Mouse (Mus musculus): ENCODE results near the gene Srrm3. TPM values are rescaled to one million over a fixed set of nuclear protein-coding genes. Genes with fewer than 3 reads are reported as not detected.

Gene Srrm3
- polyA plus RNA-seq, 1 experiment from 2014 or later, result not detected

GRCm38 (mm10) chr5:135898995-135899394, 92.3 kb downstream of the Srrm3 start:
- H3K36me3 ChIP-seq, result no peaks in the 10 kb centered on the region
- H3K4me3 ChIP-seq, result no peak overlapping the region
- 47% methylated on average over 4 of the region's 4 CpGs for WGBS (ENCODE audit: insufficient replicate concordance)
- H3K9me3 ChIP-seq (replicated peaks), result no peaks in the 10 kb centered on the region
- no peak overlapping the region for H3K4me2 ChIP-seq
- no peak overlapping the region for H3K27ac ChIP-seq
- H3K4me1 ChIP-seq, result peaks cover 10% of the 10 kb centered on the region
- no peak for ATAC-seq
- H3K9ac ChIP-seq, result no peak overlapping the region
- no peaks in the 10 kb centered on the region for H3K27me3 ChIP-seq (replicated peaks)

- 53% methylated on average over 4 of the region's 4 CpGs for WGBS (ENCODE audit: insufficient replicate concordance)
Observed at GRCm38 (mm10) chr5:135899833-135900232, 93.1 kb downstream of the Srrm3 start.

GRCm38 (mm10) chr5:135900701-135901100, 94.0 kb downstream of the Srrm3 start:
- H3K4me2 ChIP-seq, result no peak overlapping the region
- H3K9ac ChIP-seq, result no peak overlapping the region
- peaks cover 4% of the 10 kb centered on the region; the same call in 1 of the 2 replicates for H3K36me3 ChIP-seq
- no peak overlapping the region for H3K4me3 ChIP-seq
- ATAC-seq, result no peak
- no peaks in the 10 kb centered on the region for H3K9me3 ChIP-seq (replicated peaks)
- H3K27ac ChIP-seq, result no peak overlapping the region
- peaks cover 21% of the 10 kb centered on the region for H3K4me1 ChIP-seq
- no peaks in the 10 kb centered on the region for H3K27me3 ChIP-seq (replicated peaks)
- 71% methylated on average over 3 of the region's 3 CpGs for WGBS (ENCODE audit: insufficient replicate concordance)

More at GRCm38 (mm10) chr5:135899833-135900232, 93.1 kb downstream of the Srrm3 start:
- Histone ChIP-seq H3K9me3 (replicated peaks) (no peaks in the 10 kb centered on the region), H3K4me2 (no peak overlapping the region), H3K4me1 (peaks cover 16% of the 10 kb centered on the region), H3K9ac (no peak overlapping the region), H3K36me3 (peaks cover 4% of the 10 kb centered on the region; the same call in 1 of the 2 replicates), H3K27ac (no peak overlapping the region), H3K27me3 (replicated peaks) (no peaks in the 10 kb centered on the region), H3K4me3 (no peak overlapping the region)
- ATAC-seq, result no peak

GRCm38 (mm10) chr5:135901354-135902095, 94.8 kb downstream of the Srrm3 start:
- H3K9ac ChIP-seq, result no peak overlapping the region
- H3K9me3 ChIP-seq (replicated peaks), result no peaks in the 10 kb centered on the region
- H3K4me3 ChIP-seq, result no peak overlapping the region
- no peak for ATAC-seq
- 47% methylated on average over 6 of the region's 6 CpGs for WGBS (ENCODE audit: insufficient replicate concordance)
- no peak overlapping the region for H3K27ac ChIP-seq
- H3K4me1 ChIP-seq, result peaks cover 27% of the 10 kb centered on the region
- peaks cover 6% of the 10 kb centered on the region for H3K36me3 ChIP-seq
- H3K4me2 ChIP-seq, result no peak overlapping the region
- H3K27me3 ChIP-seq (replicated peaks), result no peaks in the 10 kb centered on the region

- whole genome bisulfite sequencing (ENCODE audit: insufficient replicate concordance), result 35% methylated on average over 7 of the region's 7 CpGs
Observed at GRCm38 (mm10) chr5:135903058-135903457, 96.4 kb downstream of the Srrm3 start.

GRCm38 (mm10) chr5:135903551-135904151, 97.0 kb downstream of the Srrm3 start:
- no peak overlapping the region for H3K27ac ChIP-seq
- WGBS (ENCODE audit: insufficient replicate concordance), result 3% methylated on average over 30 of the region's 30 CpGs

More at GRCm38 (mm10) chr5:135903058-135903457, 96.4 kb downstream of the Srrm3 start:
- no peak for ATAC-seq
- Histone ChIP-seq H3K4me2 (peak overlapping the region; percentile 68), H3K4me1 (peaks cover 43% of the 10 kb centered on the region), H3K9me3 (replicated peaks) (no peaks in the 10 kb centered on the region), H3K27me3 (replicated peaks) (no peaks in the 10 kb centered on the region), H3K27ac (no peak overlapping the region), H3K4me3 (peak overlapping the region; percentile 32; the same call in 1 of the 2 replicates), H3K9ac (no peak overlapping the region), H3K36me3 (peaks cover 21% of the 10 kb centered on the region)

GRCm38 (mm10) chr5:135904259-135904658, 97.6 kb downstream of the Srrm3 start:
- no peak for ATAC-seq
- no peaks in the 10 kb centered on the region for H3K9me3 ChIP-seq (replicated peaks)
- H3K4me1 ChIP-seq, result peaks cover 52% of the 10 kb centered on the region
- no peak overlapping the region for H3K27ac ChIP-seq
- no peak overlapping the region for H3K9ac ChIP-seq
- H3K4me2 ChIP-seq, result peak overlapping the region; percentile 68
- H3K27me3 ChIP-seq (replicated peaks), result no peaks in the 10 kb centered on the region
- 63% methylated on average over 5 of the region's 5 CpGs for WGBS (ENCODE audit: insufficient replicate concordance)
- H3K4me3 ChIP-seq, result no peak overlapping the region
- H3K36me3 ChIP-seq, result peaks cover 32% of the 10 kb centered on the region

More at GRCm38 (mm10) chr5:135903551-135904151, 97.0 kb downstream of the Srrm3 start:
- Histone ChIP-seq H3K4me2 (peak overlapping the region; percentile 68), H3K4me3 (peak overlapping the region; percentile 32), H3K4me1 (peaks cover 47% of the 10 kb centered on the region), H3K36me3 (peaks cover 26% of the 10 kb centered on the region), H3K9ac (no peak overlapping the region), H3K9me3 (replicated peaks) (no peaks in the 10 kb centered on the region), H3K27me3 (replicated peaks) (no peaks in the 10 kb centered on the region)
- peak; percentile 83 for ATAC-seq

GRCm38 (mm10) chr5:135905320-135906225, 98.9 kb downstream of the Srrm3 start:
- H3K9ac ChIP-seq, result no peak overlapping the region
- peaks cover 45% of the 10 kb centered on the region for H3K36me3 ChIP-seq
- no peak for ATAC-seq
- H3K27me3 ChIP-seq (replicated peaks), result no peaks in the 10 kb centered on the region
- no peak overlapping the region for H3K27ac ChIP-seq
- no peaks in the 10 kb centered on the region for H3K9me3 ChIP-seq (replicated peaks)
- H3K4me3 ChIP-seq, result no peak overlapping the region
- H3K4me1 ChIP-seq, result peaks cover 64% of the 10 kb centered on the region
- H3K4me2 ChIP-seq, result no peak overlapping the region
- WGBS (ENCODE audit: insufficient replicate concordance), result 44% methylated on average over 8 of the region's 8 CpGs

GRCm38 (mm10) chr5:135906846-135907245, 100.2 kb downstream of the Srrm3 start:
- WGBS (ENCODE audit: insufficient replicate concordance), result 55% methylated on average over 4 of the region's 4 CpGs
- Histone ChIP-seq H3K27me3 (replicated peaks) (no peaks in the 10 kb centered on the region), H3K4me1 (peaks cover 65% of the 10 kb centered on the region), H3K4me3 (no peak overlapping the region), H3K36me3 (peaks cover 58% of the 10 kb centered on the region), H3K27ac (peak overlapping the region; percentile 37; the same call in 1 of the 2 replicates), H3K9me3 (replicated peaks) (no peaks in the 10 kb centered on the region), H3K4me2 (no peak overlapping the region), H3K9ac (no peak overlapping the region)
- ATAC-seq, result no peak

- H3K4me3 ChIP-seq, result no peak overlapping the region
- no peaks in the 10 kb centered on the region for H3K27me3 ChIP-seq (replicated peaks)
- WGBS (ENCODE audit: insufficient replicate concordance), result 68% methylated on average over 13 of the region's 13 CpGs
- H3K4me1 ChIP-seq, result peaks cover 68% of the 10 kb centered on the region
- ATAC-seq, result no peak
- H3K36me3 ChIP-seq, result peaks cover 62% of the 10 kb centered on the region
- H3K9ac ChIP-seq, result no peak overlapping the region
- peak overlapping the region; percentile 37; the same call in 1 of the 2 replicates for H3K27ac ChIP-seq
- H3K4me2 ChIP-seq, result no peak overlapping the region
- H3K9me3 ChIP-seq (replicated peaks), result no peaks in the 10 kb centered on the region
Observed at GRCm38 (mm10) chr5:135907256-135907655, 100.6 kb downstream of the Srrm3 start.

GRCm38 (mm10) chr5:135908185-135908584, 101.5 kb downstream of the Srrm3 start:
- Histone ChIP-seq H3K9ac (no peak overlapping the region), H3K36me3 (peaks cover 70% of the 10 kb centered on the region), H3K4me3 (no peak overlapping the region), H3K4me1 (peaks cover 70% of the 10 kb centered on the region), H3K4me2 (no peak overlapping the region), H3K27ac (no peak overlapping the region), H3K9me3 (replicated peaks) (no peaks in the 10 kb centered on the region), H3K27me3 (replicated peaks) (no peaks in the 10 kb centered on the region)
- ATAC-seq, result no peak
- WGBS (ENCODE audit: insufficient replicate concordance), result 77% methylated on average over 12 of the region's 12 CpGs
